Mouse (Mus musculus) B cell, adult 2 months (primary cell): ENCODE measurements at regions not wholly inside any gene's neighbourhood (a gene's known extent, or its start where the extent isn't known, plus 50 kb on each side); places are given as distances from the start of the nearest gene placed in this dataset.

ENCODE experiments used
- DNase-seq, 2 experiments: peaks; one replicate each; pipeline ENCODE4 v3.0.0; 2022

- peak; percentile 63 for DNase-seq
Observed at GRCm38 (mm10) chr9:115485219-115485618, 175.0 kb upstream of the Stt3b start.

GRCm38 (mm10) chr9:115487175-115487760 lies 177.0 kb upstream of the Stt3b start:
- DNase-seq = peak; percentile 61 to 73

DNA sequence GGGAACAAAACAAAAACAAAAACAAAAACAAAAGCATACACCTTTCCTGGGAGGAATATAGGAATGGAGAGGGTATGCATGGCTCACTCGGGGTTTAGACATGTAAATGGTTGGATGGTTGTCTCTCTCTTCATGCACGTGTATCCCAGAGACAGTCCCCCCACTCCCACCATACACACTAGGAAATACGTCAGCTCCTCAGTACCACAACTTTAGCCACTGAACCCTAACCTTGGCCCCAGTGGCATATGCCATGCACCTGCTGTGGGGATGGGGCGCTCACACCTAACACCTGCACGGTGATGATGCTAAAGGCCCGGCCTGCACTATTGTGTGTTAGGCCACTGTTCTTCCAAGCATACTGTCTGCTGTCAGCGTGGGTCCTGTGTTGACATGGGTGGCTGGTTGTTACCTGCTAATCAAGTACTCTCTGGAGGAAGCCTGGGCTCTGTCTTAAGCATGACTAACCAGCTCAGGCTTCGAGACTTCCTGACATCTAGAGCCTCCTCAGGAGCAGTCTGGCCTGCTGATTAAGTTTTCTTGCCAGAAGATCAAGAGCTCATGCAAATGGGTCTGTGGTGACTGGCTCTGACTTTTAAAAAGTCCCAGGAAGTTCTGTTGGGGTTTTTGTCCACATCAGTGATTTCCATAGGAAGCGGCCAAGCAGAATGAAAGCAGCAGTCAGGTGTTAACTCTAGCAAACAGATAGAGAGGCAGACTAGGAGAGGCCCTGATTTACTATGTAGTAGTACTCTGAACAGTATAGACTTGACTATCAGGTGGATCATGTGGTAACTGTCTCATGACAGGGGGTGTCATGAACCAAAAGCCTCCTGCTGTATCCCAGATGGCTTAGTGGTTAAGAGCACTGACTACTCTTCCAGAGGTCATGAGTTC lies 178.9 kb upstream of the Stt3b start:
- DNase-seq = peak; percentile 87 to 89

- peak; percentile 78 to 83 for DNase-seq
Observed at GRCm38 (mm10) chr9:115492431-115493171, 182.4 kb upstream of the Stt3b start.

- DNase-seq = no peak
Observed at GRCm38 (mm10) chr9:115493765-115494164, 183.5 kb upstream of the Stt3b start.

DNA sequence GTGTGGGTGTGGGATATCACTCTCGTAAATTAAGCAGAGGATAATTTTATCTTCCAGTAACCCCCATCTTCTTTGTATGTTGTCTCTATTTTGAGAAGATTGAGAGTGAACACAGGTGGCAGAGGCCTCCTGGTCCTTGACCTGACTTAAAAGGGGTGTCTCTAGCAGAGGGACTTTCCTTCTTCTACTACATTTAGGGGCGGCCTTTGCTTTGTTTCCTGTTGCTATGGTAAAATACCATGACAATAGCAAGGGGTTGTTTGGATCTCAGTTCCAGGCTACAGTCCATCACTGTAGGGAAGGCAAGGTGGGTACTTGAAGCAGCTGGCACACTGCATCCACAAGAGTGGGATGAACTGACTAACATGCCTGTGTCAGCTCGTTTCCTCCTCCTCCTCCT lies 189.3 kb upstream of the Stt3b start:
- DNase-seq = peak; percentile 61 to 71

- DNase-seq = no peak
Observed at GRCm38 (mm10) chr9:115504789-115505188, 194.6 kb upstream of the Stt3b start.

GRCm38 (mm10) chr9:115507131-115507689 lies 197.0 kb upstream of the Stt3b start:
- no peak for DNase-seq

DNA sequence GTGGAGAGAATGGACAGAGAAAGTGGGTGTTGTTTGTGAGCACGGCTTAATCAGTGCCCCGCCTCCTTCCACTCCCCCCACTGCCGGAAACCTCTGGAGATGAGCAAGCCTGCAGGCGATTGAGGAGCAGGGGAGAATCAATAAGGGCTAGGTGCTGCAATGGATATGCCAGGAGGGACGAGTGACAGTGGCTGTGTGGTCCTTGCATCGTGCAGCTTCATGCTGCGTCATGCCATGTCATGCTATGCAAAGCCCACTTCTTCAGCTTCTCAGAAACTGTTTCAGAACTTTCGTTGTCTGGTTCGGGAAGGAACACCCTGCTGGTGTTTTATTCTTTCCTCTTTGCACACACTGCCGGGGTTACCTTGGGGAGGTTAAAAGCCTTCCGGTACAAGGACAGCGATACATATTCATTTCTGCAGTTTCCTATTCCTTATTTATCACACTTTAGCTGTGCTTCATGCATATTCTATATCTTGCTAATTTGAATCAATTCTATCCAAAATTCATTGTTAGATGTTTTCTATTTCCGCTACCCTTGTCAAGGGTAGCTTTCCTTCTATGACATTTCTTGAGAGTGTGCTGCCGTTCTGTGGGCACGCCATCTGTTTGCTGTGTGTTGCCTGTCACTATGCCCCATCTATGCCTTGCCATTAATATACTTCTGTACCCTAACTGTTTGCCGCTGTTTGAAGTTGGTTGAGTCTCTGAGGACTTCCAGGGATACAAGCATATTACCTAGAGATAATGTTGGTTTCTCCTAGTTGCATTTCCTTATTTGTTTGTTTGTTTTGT lies 202.8 kb upstream of the Stt3b start:
- DNase-seq = no peak

DNA sequence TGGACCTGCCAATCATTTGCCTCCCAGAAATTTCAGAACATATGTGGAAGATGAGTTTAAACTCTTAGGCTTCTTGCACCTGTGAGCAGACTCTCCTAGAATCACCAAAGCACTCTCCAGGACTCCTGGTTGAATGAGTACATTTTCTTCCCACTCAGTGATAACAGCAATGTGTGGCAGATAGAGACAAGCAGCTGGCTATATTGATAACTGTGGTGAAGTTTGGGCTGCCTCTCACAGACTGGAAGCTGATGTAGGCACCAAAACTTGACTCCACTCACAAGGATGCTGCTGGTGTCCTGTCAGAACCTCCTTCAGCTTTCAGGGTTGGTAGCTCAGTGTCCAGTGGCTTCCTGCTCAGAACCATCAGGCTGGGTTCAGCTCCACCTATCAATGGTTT lies 207.7 kb upstream of the Stt3b start:
- DNase-seq = no peak

DNA sequence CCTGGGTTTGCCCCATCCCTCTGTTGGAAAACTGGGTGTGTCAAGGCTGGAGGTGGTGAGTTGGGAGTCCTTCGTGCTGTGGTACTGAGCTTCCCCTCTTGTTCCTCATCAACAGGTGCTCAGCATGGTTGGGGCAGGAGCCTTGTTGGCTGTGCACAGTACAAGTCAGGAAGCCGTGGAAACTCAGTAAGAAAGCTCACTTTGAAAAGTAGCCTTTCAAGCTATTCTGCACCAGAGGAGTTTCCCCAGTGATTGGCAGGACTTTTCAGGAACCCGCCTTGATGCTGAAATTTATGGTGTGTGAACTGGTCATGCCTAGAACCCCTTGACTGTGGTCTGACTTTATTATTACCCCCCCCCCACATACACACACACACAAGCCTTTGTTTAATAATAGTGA lies 213.9 kb upstream of the Stt3b start:
- DNase-seq = no peak

DNA sequence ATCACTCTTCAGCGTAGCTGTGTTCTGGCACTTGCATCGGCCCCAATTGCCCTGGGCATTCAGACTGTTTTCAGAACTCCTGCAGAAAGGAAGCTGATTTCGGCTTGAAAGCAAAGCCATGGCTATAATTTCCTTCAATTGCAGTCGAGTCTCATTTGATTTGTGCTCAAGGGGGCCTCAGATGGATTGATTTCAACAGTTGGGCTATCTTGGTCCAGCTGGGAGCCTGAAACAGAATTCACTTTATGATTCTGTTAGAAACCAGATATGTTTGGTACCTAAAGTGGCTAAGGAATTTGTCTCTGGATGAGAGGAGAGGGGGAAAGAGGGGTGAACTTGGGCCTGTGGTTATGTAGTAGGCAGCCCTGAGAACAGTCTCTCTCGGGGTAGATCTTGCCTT lies 214.4 kb upstream of the Stt3b start:
- DNase-seq = no peak

DNA sequence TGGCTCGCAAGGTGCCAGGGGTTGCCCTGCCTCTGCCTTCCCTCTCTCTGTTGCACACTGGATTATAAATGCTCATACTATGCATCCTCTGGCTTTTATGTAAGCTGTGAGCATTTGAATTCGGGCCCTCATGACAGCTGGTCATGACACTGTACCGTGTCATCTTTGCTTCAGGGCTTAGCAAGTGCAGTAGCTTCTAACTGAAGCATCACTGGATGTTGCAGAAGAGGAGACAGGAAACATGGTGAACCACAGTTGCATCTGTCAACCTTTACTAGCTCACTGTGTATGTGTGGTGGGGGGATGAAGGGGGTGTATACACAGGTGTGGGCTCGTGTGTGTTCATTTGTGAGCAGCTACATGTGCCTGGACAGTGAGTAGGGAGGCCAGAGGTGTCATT lies 216.1 kb upstream of the Stt3b start:
- DNase-seq = no peak

- DNase-seq = no peak
Observed at GRCm38 (mm10) chr9:115526981-115527380, 216.8 kb upstream of the Stt3b start.

DNA sequence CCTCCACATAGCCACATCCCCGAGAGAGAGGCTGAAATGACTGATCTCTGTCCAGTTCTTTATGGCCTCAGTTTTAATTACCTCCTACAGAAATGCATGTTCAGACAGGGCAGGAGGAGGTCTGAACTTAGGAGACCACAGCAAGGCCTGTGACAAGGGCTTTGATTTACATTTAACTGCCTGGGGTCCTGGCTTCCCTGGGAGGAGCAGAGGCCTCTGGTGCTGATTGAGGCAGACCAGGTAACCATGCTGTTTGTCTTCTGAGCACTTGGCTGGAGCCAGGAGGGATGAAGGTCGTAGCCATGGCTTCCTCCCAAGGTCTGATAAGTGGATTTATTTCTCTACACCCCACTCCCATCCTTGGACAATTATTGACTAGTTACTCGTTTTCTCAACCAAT lies 224.0 kb upstream of the Stt3b start:
- no peak for DNase-seq

GRCm38 (mm10) chr9:115543665-115544064 lies 233.4 kb upstream of the Stt3b start:
- no peak for DNase-seq

DNA sequence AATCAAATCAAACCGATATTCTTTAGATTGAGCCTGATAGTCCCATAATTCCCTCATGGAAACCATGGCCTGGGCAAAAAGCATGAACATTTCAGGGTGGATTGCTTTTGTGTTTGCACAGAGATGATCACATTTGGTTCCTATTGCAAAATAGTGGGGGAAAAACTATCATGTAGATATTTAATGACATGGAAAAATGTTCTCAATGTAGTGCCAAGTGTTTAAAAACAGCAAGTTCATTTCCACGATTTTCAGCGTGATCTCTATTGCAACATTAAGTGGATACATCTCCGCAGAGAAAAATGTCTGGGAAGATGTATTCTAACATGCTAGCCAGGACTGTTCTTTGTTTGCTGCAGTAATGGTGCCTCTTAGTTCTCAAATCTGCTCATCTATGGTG lies 235.0 kb upstream of the Stt3b start:
- DNase-seq = no peak

DNA sequence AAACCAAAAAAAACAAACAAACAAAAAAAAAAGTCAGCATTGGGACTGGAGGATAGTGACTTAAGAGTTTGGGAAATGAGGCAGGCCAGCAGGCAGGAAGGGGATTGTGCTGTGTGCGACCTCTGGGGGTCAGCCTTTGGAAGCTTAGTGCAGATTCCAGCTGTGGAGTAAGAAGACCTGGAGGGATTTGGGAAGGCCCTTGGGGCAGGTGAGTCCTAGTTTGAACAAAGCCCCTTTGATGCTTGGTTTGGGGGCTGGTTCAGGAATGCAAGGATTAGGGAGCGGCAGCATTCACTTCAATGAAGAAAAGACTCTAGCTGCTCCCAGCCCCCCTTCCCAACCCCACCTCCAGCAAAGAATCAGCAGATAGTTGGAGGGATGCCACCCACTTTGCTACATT lies 235.6 kb upstream of the Stt3b start:
- DNase-seq = no peak

DNA sequence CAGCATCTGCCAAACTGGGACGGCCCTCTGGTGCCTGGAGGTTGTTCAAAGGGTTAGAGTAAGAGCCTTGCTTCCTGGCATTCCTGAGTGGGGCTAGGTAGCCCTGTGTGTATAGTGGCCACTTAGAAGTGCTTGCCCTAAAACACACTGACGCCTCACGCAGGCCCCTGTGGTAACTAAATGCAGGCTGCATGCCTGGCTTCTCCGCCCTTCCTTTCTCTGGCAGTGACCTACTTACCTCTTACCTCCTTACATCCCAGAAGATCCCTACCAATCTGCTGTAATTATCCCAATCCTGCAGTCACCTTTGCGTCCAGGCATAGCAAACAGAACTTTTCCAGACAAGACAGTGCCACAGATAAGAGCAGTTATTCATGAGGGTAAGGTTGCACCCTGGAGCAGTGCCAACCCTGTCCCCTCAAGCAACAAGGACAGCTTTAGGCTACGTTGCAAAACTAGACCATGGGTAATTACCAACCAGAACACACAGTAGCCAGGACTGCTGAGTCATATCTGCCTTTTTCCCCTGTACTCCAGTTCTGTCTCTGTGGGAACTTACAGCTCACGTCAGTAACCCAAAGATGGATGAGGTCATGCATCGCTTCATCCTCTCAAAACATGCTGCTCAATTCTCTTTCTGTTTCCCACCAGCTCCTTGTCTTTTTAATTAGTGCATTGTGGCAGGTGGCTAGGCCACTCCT lies 237.6 kb upstream of the Stt3b start:
- no peak for DNase-seq

- no peak for DNase-seq
Observed at GRCm38 (mm10) chr9:115548722-115549349, 238.6 kb upstream of the Stt3b start.

DNA sequence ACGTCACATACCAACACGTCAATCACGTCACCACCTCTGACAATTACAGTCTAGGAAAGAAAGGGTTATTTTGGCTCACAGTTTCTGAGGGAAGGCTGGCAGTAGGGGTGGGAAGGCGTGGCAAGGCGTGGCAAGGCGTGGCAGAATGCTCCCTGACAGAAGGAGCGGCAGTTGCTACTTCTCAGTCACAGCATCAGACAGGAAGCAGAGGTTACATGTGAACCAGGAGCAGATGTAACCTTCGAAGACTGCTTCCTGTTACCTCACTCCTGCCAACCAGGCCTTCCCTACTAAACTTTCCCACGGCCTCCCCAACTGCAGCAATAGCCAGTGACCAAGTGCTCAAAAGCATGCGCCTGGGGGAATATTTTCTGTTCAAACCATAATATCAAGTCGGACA lies 240.9 kb upstream of the Stt3b start:
- DNase-seq = no peak

GRCm38 (mm10) chr9:115551501-115551900 lies 241.3 kb upstream of the Stt3b start:
- DNase-seq = no peak
